Mouse (Mus musculus): ENCODE measurements around the gene Galnt10. TPM values are rescaled to one million over a fixed set of nuclear protein-coding genes. Genes with fewer than 3 reads are reported as not detected.
"Not testable (repeated sequence)": the region's sequence is repeated elsewhere in the genome, so short reads cannot be mapped to it uniquely, and the experiment has no call there.

Gene Galnt10
- total RNA-seq, 2 experiments from 2014 or later, result 6.8 to 7.1 TPM

DNA sequence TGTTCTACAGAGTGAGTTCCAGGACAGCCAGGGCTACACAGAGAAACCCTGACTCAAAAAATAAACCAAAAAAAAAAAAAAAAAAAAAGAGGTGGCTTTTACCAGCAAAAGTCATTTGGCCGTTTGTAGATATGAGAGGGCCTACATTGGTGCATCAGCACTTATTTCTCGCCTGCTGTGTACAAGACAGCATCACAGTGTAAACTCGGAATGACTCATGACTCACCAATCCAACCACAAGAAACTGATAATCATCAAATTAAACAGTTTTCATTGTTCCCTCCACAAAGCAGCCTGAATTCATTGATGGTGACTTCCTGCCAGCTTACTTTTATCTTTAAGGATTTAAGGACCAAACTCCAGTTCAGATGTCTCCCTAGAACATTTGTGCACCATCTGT lies 159.8 kb downstream of the Galnt10 start:
- no peak for DNase-seq (ENCODE audit: low spot score in 2 of 2)
- intact Hi-C loops (cut with DNase I), result no loop called here

DNA sequence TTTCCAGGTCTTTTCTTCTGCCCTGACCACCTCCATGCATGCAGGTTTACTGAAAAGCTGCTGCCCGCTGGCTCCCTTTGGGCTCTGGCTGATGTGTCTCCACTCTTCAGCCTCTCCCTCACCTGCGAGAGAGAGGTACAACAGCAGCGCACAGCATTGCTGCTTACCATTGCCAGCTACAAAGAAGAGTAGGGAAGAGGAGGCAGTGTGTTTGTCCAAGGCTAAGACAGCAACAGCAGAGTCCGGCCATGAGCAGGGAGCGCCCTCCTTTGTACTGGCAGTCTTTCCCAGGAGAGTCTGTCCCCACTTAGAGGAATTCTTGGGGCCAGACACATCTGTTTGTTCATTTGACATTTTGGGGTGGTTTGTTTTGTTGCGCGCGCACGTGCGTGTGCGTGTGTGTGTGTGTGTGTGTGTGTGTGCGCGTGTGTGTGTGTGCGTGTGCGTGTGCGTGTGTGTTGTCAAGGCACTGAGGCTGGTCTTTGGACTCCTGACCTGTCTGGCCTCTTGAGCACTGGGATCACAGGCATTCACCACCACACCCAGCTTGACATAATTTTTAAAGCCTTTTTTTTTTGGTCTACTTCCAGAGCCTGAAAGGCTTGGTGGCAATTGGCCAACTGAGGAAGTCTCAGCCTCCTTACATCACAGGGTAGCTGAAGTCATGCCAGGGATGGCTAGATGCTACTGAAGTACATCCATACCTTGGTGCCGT lies 163.9 kb downstream of the Galnt10 start:
- intact Hi-C loops (cut with DNase I), result no loop called here
- no peak for DNase-seq (ENCODE audit: low spot score in 2 of 2)

DNA sequence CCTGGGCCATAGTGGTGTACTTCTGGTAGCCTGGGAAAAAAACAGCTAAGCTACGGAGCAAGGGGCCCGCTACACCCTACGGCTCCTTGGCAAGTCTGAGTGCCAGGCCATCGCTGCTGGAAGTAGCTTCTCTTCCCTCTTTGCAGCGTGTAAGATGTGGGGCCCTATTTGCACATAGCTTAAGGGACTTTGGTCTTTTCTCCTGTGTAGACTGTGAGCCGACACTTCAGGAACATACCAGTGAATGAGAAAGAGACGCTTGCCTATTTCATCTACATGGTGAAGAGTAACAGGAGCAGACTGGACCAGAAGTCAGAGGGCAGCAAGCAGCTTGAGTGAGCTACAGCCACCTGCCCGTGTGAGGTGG lies 164.5 kb downstream of the Galnt10 start:
- intact Hi-C loops (cut with DNase I), result no loop called here
- DNase-seq (ENCODE audit: low spot score in 2 of 2), result no peak

DNA sequence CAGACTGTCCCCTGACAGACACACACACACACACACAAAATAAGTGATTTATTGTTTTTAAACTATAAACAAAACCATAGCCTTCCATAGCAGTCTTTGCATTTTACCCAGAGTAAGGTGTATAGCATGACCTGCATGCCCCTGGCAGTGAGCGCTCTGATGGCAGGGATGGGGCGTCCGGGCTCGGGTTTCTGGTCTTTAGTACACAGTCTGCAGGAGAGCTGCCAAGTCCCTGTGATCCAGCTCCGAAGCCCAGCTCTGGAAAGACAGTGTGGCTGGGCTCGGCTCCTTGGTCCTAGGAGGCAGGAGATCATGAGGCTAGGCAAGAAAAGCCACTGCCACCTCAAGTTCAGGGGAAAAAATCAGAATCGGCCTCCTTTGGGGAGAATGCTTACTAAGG lies 165.8 kb downstream of the Galnt10 start:
- no peak for DNase-seq (ENCODE audit: low spot score in 2 of 2)
- intact Hi-C loops (cut with DNase I), result no loop called here

DNA sequence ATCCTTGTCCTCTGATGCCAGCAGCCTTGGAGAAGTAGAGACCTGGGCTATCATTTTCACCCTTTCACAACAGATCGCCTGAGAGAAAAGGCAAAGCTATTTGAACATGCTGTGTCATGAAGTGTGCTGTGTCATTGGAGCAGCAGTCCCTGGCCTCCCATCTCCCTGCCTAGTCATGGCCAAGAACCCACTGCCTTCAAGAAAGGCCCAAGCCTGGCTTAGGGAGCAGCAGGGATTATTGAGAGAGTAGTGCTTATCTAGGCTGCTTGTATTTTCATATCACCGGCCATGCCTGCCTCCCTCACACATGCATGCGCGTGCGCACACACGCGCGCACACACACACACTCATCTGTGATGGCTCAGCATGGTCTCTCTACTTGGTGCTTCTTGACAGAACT lies 167.0 kb downstream of the Galnt10 start:
- DNase-seq (ENCODE audit: low spot score in 2 of 2), result no peak
- intact Hi-C loops (cut with DNase I), result no loop called here

DNA sequence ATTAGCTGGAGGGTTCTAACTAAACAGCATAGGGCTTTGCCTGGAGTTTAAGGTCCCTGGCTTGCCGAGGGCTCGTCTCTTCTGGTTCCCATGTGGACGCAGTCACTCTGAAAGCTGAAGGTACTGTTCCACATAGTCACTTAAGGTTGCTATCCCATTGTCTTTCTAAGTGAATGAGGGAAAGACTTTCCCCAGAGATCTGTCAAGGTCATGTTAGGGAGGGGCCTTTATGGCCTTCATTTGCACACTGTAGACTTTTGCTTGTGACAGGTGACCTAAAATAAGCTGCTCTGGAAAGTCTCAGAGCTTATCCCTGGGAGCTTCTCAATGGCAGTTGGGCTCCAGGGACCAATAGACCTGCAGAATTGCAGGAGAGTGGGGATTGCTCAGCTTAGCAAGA lies 168.4 kb downstream of the Galnt10 start:
- intact Hi-C loops (cut with DNase I), result no loop called here

DNA sequence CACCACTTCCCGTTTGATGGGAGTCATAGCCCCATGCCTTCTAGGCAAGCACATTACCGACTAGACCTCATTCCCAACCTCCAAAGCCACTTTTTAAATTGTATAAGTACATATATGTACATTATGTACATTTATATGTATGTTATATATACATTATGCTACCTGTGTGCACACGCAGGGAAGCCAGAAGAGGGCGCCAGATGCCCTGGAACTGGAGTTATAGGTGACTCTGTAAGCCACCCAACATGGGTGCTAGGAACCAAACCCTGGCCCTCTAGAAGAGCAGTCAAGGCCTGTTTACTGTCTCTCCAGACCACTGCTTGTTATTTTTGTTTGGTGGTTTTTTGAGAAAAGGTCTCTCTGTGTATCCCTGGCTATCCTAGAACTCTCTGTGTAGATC lies 172.9 kb downstream of the Galnt10 start:
- intact Hi-C loops (cut with DNase I), result no loop called here
- DNase-seq (ENCODE audit: low spot score in 2 of 2), result no peak

More for the DNA sequence above, 168.4 kb downstream of the Galnt10 start:
- no peak for DNase-seq (ENCODE audit: low spot score in 2 of 2)

DNA sequence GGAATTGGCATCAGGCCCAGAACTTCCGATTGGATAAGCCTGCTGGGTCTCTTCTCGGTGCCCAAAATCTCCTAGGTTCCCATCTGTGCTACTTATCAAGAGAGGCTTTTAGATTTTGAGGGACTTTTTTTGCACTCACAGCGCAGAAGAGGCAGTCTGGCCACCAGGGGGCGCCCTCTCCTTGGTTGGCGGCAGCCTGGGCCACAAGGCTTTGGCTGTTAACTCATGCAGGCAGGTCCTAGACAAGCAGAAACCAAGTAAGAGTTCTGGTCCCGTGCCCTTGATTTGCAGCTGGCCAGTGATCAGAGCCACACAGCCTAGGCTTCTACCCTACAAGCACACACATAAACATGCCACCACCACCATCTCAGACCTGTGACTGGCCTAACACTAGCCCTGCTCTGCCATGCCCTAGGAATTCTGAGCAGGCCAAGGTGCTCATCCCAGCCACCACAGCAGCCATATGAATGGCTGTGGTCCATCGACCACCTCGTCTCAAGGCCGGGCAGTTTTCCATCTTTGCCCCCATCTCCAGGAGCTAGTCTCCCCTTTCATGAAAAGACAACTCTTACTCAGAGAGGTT lies 174.8 kb downstream of the Galnt10 start:
- DNase-seq (ENCODE audit: low spot score in 2 of 2), result peak; percentile 73 to 75
- intact Hi-C loops (cut with DNase I), result loop anchor here (2.0 kb wide), 1 partner anchor 115 kb away; no protein-coding TSS in a partner anchor

DNA sequence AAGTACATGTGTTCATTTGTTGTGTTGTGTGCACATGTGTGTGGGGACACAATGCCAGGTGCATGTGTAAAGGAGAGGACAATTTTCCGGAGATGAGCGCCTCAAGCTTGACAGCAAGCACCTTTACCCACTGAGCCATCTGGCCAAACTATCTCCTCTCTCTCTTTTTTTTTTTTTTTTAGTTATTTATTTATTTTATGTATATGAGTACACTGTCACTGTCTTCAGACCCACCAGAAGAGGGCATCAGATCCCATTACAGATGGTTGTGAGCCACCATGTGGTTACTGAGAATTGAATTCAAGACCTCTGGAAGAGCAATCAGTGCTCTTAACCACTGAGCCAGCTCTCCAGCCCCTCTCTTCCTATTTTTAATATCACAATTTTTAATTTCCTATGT lies 177.9 kb downstream of the Galnt10 start:
- DNase-seq (ENCODE audit: low spot score in 2 of 2); intact Hi-C loops (cut with DNase I): not testable (repeated sequence)

DNA sequence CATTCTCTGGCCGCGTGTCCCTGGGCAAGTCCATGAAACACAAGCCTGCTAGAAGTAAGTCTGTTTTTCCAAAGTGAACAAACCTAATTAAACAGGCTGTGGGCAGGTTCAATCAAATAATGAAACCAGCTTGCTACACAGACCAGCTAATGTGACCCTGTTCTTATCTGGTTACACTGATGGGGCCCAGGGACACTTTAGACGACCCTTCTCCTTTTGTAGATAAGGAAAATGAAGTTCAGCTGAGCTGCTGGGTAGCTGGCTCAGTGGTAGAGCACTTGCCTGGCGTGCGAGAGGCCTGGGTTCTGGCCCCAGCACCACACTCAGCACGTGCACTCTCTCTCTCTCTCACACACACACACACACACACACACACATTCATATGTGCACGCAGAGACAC lies 178.5 kb downstream of the Galnt10 start:
- intact Hi-C loops (cut with DNase I), result no loop called here

DNA sequence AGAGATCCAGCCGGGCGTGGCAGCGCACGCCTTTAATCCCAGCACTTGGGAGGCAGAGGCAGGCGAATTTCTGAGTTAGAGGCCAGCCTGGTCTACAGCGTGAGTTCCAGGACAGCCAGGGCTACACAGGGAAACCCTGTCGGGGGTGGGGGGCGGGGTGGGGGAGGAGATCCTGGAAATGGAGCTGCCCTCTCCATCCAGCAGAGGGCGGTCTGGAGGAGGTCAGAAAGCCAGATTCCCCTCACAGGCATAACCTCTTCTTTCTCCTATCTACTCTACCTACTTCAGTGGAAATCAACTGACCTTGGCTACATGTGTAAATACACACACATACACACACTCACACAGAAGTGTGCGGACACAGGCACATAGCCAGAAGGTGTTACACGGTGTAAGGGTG lies 180.0 kb downstream of the Galnt10 start:
- intact Hi-C loops (cut with DNase I); DNase-seq (ENCODE audit: low spot score in 2 of 2): not testable (repeated sequence)

More for the DNA sequence above, 178.5 kb downstream of the Galnt10 start:
- no peak for DNase-seq (ENCODE audit: low spot score in 2 of 2)

DNA sequence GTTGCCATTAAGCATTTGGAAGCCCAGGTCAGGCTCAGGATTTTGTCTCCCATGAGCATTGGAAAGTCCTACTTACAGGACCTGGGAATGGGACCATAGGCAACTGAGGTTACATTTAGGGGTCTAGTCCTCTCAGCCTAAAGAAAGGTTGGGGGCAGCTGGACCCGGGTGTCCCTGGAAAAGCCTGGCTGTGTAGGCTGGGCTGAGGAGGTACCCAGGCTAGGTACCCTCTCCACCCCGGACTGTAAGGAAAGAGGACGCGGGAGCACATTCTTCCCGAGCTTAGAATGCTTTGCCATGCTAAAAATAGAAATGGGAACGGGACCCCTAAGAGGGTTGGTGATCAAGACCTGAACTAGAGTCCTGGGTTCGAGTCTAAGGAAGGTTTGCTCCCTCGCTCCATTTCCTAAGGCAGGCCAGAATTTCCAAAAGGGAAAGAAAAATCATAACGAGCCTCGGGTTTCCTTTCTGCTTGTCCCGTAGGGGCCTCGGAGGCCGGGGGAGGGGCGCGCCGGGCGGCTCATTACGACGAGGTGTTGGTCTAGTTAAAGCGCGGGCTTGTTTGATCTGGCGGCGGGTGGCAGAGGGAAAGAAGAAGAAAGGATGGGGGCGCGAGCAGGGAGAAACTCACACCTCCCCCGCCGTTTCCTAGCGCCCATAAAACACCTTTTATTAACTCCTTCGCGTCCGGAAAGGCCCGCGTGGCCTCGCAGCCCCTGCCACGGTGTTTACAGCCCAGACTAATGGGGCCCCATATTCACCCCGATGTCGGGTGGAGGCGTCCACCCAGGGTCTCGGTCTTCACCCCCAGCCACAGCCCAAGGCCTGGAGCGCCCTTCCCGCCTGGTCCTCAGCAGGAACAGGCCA lies 182.0 kb downstream of the Galnt10 start:
- intact Hi-C loops (cut with DNase I), result no loop called here
- no peak for DNase-seq (ENCODE audit: low spot score in 2 of 2)

DNA sequence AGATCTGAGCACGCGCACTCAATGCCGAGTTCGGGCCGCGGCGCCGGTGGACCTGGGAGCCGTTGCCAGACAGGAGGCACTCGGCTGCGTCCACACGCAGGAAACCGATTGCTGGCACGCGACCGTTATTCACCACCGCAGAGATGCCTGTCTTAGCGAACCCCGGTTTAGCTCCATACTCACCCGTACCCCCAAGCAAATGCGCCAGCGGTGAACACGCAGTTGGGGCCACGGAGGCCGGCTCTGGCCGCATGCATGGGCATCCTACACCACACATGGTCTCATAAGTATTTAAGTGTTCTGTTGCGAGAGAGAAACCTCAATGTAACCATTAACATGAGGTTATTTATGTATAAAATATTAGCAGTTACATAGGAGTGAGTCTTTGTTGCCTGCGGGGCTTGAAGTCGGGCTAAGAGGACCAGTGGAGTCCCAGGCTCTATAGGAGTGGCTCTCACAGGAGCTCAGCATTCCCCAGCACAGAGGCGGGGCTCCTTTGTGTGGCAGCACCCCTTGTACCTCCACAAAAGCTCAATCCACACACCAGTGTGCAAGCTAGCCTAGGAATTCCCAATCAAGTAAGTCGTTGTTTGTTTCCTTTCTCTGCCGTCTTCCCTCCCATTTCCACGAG lies 182.8 kb downstream of the Galnt10 start:
- no peak for DNase-seq (ENCODE audit: low spot score in 2 of 2)
- intact Hi-C loops (cut with DNase I), result no loop called here

DNA sequence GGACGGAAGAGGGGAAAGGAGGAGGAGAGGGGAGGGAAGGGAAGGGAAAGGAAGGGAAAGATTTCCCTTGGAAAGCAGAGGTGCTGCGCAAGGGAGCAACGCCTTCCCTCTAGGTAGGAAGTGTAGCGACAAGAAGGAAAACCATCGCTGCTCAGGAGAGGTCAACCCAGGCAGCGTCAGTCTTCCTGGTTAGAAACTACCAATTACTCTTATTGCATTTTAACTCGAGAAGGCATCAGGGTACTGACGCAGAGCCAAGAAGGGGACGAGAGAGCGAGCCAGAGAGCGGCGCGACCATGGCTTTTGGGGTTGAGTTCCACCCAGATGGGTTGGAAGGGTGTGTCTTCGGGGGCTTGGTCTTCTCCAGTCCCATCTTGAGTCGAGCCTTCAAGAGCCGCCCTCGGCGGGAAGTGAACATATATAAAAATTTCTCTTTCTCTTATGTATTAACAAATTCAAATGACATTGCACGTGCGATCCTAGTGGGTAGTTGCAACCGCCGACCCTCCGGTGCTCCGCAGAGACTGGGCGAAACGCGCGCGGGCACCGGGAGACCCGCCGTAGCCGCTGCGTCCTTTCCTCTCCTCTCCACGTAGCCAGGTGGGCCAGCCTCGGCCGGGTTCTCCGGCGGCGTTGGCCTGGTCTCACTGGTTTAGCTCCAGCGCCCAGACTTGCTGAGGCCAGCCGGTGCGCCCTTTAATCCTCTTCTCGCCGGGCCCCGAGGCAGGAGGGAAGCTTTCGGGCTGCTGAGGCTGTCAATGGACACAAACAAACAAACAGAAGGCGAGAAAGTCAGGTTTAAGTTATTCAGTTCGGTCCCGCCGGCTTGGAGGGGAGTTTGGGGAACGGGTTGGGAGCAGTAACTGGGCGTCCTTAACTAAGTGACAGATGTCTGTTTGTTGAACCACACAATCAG lies 184.0 kb downstream of the Galnt10 start:
- no peak for DNase-seq (ENCODE audit: low spot score in 2 of 2)
- intact Hi-C loops (cut with DNase I), result no loop called here

DNA sequence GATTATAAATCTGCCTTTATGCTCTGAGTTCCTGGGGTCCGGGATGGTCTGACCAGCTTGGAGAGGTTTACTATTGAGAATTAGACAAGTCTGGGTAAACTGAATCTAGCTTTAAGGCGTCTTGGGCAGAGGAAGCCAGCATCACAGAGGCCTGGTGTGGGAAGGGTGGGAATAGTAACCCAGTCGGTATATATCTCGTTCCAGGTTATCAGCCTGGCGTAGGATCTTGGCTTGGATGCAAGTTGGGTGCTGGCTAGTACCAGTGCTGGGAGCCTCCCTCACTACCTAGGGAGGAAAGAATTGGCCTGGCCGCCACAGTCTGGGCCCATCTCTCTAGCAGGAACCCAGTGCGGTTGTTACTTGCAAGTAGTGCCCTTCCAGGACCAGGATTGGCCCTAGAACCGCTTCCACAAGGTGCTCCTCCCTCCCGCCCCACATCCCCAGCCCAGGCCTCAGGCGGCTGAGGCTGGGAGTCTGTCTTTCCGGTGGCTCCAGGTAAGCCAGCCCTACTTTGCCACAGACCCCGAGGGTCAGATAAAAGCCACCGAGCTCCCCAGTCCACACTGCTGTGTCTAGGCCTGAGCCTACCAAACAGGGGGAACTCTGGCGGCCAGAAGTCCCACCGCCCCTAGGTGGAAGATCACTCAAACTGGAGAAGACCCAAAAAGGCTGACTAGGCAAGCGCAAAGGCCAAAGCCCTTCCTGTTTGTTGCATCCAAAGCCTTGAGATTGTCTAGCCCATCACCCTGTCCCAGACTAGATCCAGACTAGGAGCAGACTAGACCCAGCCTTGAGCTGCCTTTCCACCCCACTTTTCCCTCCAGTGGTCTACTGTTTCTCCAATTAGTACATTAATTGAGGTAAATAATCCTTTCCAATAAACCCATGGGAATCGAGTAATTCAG lies 184.9 kb downstream of the Galnt10 start:
- no peak for DNase-seq (ENCODE audit: low spot score in 2 of 2)
- intact Hi-C loops (cut with DNase I), result no loop called here

DNA sequence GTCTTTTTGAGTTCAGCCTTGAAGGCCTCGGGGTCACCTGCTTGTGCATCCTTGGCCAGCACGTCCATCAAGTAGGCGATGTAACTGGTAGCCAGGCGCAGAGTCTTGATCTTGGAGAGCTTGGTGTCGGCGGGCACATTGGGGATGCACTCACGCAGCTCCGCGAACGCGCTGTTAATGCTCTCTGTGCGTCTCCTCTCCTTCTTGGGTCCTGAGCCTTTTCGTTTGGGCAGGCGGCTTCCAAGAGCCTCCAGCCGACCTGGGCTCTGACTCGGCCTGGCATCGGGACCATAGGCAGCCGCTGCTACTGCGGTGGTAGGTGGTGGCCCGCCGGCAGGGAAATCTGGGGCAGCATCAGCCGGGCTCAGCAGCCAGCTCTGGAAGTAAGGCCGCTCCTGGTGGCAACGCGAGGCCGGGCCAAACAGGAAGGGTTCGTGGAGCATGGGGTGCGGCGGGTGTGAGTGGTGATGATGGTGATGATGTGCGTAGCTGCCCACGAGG lies 186.1 kb downstream of the Galnt10 start:
- no peak for DNase-seq (ENCODE audit: low spot score in 2 of 2)
- intact Hi-C loops (cut with DNase I), result no loop called here

DNA sequence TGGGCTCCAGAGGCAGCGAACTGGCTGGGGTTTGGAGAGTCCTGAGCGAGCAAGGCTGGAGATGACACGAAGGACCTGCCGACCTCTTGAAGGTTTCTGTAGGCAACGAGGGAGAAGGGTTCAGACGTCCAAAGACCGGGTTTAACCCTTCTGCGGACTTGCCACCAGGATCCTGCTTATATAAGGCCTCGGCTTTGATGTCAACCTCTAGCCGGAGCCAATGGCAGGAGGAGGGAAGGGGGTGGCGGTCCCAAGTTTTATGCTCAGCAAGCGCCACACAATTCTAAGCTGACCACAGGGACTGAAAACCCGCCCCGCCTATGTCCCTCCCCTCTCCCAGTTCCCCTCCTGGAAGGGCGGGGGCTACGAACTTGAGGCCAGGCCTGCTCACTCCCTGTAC lies 186.6 kb downstream of the Galnt10 start:
- intact Hi-C loops (cut with DNase I), result no loop called here

DNA sequence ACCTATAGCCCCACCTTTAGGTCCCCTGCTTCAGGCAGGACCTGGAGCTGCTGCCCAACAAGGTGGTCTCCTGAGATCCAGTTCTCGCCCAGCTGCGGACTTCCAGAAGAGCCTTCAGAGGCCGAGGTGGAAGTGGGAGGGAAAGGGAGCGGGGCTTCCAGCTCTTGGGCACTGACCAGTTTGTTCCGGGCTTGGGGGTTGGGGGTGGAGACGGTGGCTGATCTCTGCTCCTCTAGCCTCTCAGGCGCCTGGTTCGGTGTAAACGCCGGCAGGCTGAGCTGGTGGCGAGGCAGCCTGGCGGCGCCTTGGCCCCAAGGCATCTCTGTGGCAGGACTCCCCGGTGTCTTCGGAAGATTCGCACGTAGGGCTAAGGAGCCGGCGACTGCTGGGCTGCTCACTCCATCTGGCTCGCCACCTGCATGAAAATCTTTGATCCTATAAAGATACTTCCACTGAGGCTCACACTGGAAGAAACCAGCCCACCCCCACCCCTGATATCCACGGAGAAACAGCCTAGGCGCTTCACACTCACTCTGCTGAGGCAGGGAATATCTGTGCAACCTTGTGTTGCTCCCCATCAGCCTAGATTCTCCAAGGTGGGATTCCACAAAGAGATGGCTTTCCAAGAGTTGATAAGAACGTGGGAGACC lies 187.4 kb downstream of the Galnt10 start, which contains the start of gene Hand1:
Gene Hand1, minus strand, starts transcription at position 267 of the 650 bp plus-strand sequence.
- DNase-seq (ENCODE audit: low spot score in 2 of 2), result no peak
- intact Hi-C loops (cut with DNase I), result no loop called here

More for the DNA sequence above, 186.6 kb downstream of the Galnt10 start:
- DNase-seq (ENCODE audit: low spot score in 2 of 2), result no peak
